In the genomic region with DNA sequence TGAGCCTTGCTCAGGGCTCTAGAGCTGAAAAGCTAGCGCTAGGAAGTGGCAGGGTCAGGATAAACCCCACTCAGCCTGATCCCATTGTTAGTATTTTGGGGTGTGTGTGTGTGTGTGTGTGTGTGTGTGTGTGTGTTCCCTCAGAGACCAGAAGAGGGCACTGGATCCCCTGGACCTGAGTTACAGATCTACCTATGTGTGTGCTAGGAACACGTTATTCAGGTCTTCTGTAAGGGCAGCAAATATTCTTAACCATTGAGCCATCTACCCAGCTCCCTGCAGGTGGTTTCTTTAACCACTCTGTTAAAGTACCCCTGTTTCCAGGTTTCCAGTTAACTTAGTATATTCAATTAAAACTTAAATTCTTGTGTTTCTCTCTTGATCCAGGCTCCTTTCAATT, we compare ENCODE assay signal across 16 mouse cellular contexts.
"Had no signal": no experiment of that assay in that cellular context is flagged by ENCODE, and none has a peak within 500 bp of the region (broad histone marks: within the 10 kb centered on the region; RNA-seq: fewer than 3 reads in every experiment).

No protein-coding gene starts in this region.

- H3K27me3 ChIP-seq: neural tube, embryonic 15.5 days; stomach, embryonic 15.5 days had no signal

- H3K9me3 ChIP-seq: neural tube, embryonic 13.5 days; neural tube, embryonic 15.5 days; stomach, embryonic 15.5 days had no signal

- H3K36me3 ChIP-seq: neural tube, embryonic 13.5 days; neural tube, embryonic 15.5 days; stomach, embryonic 15.5 days had no signal

- H3K27ac ChIP-seq: neural tube, embryonic 13.5 days; neural tube, embryonic 15.5 days; stomach, embryonic 15.5 days; stomach, postnatal 0 days had no signal

- H3K4me3 ChIP-seq: neural tube, embryonic 13.5 days; neural tube, embryonic 15.5 days; stomach, embryonic 15.5 days had no signal

- DNase-seq: retina, postnatal 1 day; right cerebral cortex, adult 18-20 months; right cerebral cortex, postnatal 14 days; right cerebral cortex, postnatal 25 days; right cerebral cortex, postnatal 4 days; spleen, adult 18-20 months; thymus, adult 18-20 months; thymus, adult 2 months; thymus, postnatal 14 days; thymus, postnatal 25 days; thymus, postnatal 36 days; thymus, postnatal 4 days had no signal
